Mouse (Mus musculus): ENCODE measurements around the gene Fam83f. TPM values are rescaled to one million over a fixed set of nuclear protein-coding genes. Genes with fewer than 3 reads are reported as not detected.

Gene Fam83f
- polyA plus RNA-seq, 1 experiment, result 0.25 TPM

GRCm38 (mm10) chr15:80674700-80675099 is 3.1 kb downstream of the Fam83f start:
- WGBS, result 92% methylated on average over 6 of the region's 6 CpGs
- peaks cover 5% of the 10 kb centered on the region for H3K4me1 ChIP-seq (ENCODE audit: control insufficient read depth, insufficient read depth, low read length)
- TF ChIP-seq POLR2A (IDR thresholded peaks at IDR 0.05; ENCODE audit: borderline replicate concordance, insufficient read depth, low read length) (no peak), CTCF (IDR thresholded peaks at IDR 0.05; ENCODE audit: borderline replicate concordance, insufficient read depth, low read depth, low read length) (no peak)
- no peak for DNase-seq
- no peaks in the 10 kb centered on the region for H3K27me3 ChIP-seq (ENCODE audit: control insufficient read depth, insufficient read depth, low read length)
- H3K4me3 ChIP-seq (replicated peaks; ENCODE audit: insufficient read depth, low read depth, low read length), result no peak overlapping the region
- H3K27ac ChIP-seq (ENCODE audit: insufficient read depth, low read length), result no peak overlapping the region

DNA sequence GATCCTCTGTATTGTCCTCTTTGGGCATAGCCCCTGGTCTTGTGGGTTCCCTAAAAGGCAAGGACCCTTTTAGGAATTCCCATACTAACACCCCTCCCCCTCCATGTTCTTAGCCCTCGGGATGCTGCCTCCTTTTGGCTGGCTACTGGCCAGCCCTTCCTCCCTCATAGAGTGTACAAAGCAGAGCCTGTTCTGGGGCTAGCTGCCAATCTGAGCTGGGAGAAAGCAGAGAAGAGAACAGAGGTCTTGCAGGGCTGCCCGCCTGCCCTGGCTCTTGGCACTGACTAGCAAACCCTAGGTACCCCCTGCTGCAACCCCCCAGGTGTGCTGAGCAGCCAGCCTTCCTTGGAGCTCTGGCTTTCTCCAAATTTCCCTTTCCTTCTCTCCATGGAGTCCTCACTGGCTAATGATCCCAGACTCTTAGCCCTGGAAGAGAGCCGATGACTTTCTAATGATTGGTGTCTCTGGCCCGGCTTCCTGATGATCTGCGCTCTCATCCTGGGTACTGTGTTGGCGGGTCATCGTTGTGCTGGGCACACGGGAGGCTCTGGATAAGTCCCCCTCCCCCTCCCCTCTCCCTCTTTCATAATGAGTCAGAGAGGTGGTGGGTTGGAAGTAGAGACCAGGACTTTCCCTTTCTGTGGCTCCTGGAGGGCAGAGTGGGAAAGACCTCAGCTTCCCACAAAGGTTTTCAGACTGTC is 8.0 kb downstream of the Fam83f start:
- TF ChIP-seq CTCF (IDR thresholded peaks at IDR 0.05; ENCODE audit: borderline replicate concordance, insufficient read depth, low read depth, low read length) (no peak), POLR2A (IDR thresholded peaks at IDR 0.05; ENCODE audit: borderline replicate concordance, insufficient read depth, low read length) (no peak)
- no peaks in the 10 kb centered on the region for H3K27me3 ChIP-seq (ENCODE audit: control insufficient read depth, insufficient read depth, low read length)
- peaks cover 14% of the 10 kb centered on the region for H3K4me1 ChIP-seq (ENCODE audit: control insufficient read depth, insufficient read depth, low read length)
- DNase-seq, result peak; percentile 41 to 48
- 6% methylated on average over 8 of the region's 8 CpGs for WGBS
- no peak overlapping the region for H3K27ac ChIP-seq (ENCODE audit: insufficient read depth, low read length)
- no peak overlapping the region for H3K4me3 ChIP-seq (replicated peaks; ENCODE audit: insufficient read depth, low read depth, low read length)

- peaks cover 14% of the 10 kb centered on the region for H3K4me1 ChIP-seq (ENCODE audit: control insufficient read depth, insufficient read depth, low read length)
- H3K27ac ChIP-seq (ENCODE audit: insufficient read depth, low read length), result no peak overlapping the region
- H3K4me3 ChIP-seq (replicated peaks; ENCODE audit: insufficient read depth, low read depth, low read length), result no peak overlapping the region
- DNase-seq, result no peak
- 75% methylated on average over 7 of the region's 7 CpGs for WGBS
- TF ChIP-seq CTCF (IDR thresholded peaks at IDR 0.05; ENCODE audit: borderline replicate concordance, insufficient read depth, low read depth, low read length) (no peak), POLR2A (IDR thresholded peaks at IDR 0.05; ENCODE audit: borderline replicate concordance, insufficient read depth, low read length) (no peak)
- no peaks in the 10 kb centered on the region for H3K27me3 ChIP-seq (ENCODE audit: control insufficient read depth, insufficient read depth, low read length)
These were observed 8.8 kb downstream of the Fam83f start for GRCm38 (mm10) chr15:80680347-80681030.

- WGBS, result 71% methylated on average over 4 of the region's 4 CpGs
- H3K4me1 ChIP-seq (ENCODE audit: control insufficient read depth, insufficient read depth, low read length), result peaks cover 14% of the 10 kb centered on the region
These were observed 9.8 kb downstream of the Fam83f start for GRCm38 (mm10) chr15:80681466-80681881.

GRCm38 (mm10) chr15:80682343-80682742 is 10.7 kb downstream of the Fam83f start:
- peaks cover 14% of the 10 kb centered on the region for H3K4me1 ChIP-seq (ENCODE audit: control insufficient read depth, insufficient read depth, low read length)
- no peak for TF ChIP-seq POLR2A (IDR thresholded peaks at IDR 0.05; ENCODE audit: borderline replicate concordance, insufficient read depth, low read length)
- no peak for TF ChIP-seq CTCF (IDR thresholded peaks at IDR 0.05; ENCODE audit: borderline replicate concordance, insufficient read depth, low read depth, low read length)
- H3K27ac ChIP-seq (ENCODE audit: insufficient read depth, low read length), result no peak overlapping the region
- no peak for DNase-seq
- H3K4me3 ChIP-seq (replicated peaks; ENCODE audit: insufficient read depth, low read depth, low read length), result no peak overlapping the region
- H3K27me3 ChIP-seq (ENCODE audit: control insufficient read depth, insufficient read depth, low read length), result no peaks in the 10 kb centered on the region
- WGBS, result 94% methylated on average over 8 of the region's 8 CpGs

More at GRCm38 (mm10) chr15:80681466-80681881, 9.8 kb downstream of the Fam83f start:
- DNase-seq, result no peak
- Histone ChIP-seq H3K4me3 (replicated peaks; ENCODE audit: insufficient read depth, low read depth, low read length) (no peak overlapping the region), H3K27me3 (ENCODE audit: control insufficient read depth, insufficient read depth, low read length) (no peaks in the 10 kb centered on the region), H3K27ac (ENCODE audit: insufficient read depth, low read length) (no peak overlapping the region)
- TF ChIP-seq CTCF (IDR thresholded peaks at IDR 0.05; ENCODE audit: borderline replicate concordance, insufficient read depth, low read depth, low read length) (no peak), POLR2A (IDR thresholded peaks at IDR 0.05; ENCODE audit: borderline replicate concordance, insufficient read depth, low read length) (no peak)

DNA sequence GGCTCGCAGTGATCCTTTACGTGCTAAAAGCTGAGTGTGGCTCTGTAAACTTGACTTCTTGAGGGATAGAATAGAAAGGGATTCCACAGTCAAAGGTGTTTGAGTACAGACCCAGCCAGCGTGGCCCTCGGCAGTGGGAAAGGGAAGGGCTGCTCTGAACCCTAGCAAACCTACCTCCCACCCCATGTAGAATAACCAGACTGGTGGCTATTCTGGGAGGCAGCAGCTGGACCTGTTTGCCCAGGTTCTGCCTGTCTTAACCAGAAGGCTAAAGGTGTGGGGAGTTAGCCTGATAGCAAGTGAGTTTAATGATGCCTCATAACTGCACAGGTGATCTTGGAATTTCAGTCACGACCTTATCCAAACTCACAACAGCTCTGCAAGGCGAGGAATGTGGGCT is 11.5 kb downstream of the Fam83f start:
- no peak for TF ChIP-seq CTCF (IDR thresholded peaks at IDR 0.05; ENCODE audit: borderline replicate concordance, insufficient read depth, low read depth, low read length)
- TF ChIP-seq POLR2A (IDR thresholded peaks at IDR 0.05; ENCODE audit: borderline replicate concordance, insufficient read depth, low read length), result no peak
- DNase-seq, result no peak
- H3K27me3 ChIP-seq (ENCODE audit: control insufficient read depth, insufficient read depth, low read length), result no peaks in the 10 kb centered on the region
- H3K27ac ChIP-seq (ENCODE audit: insufficient read depth, low read length), result no peak overlapping the region
- no peak overlapping the region for H3K4me3 ChIP-seq (replicated peaks; ENCODE audit: insufficient read depth, low read depth, low read length)
- H3K4me1 ChIP-seq (ENCODE audit: control insufficient read depth, insufficient read depth, low read length), result peaks cover 14% of the 10 kb centered on the region
- 99% methylated on average over 6 of the region's 6 CpGs for WGBS

GRCm38 (mm10) chr15:80683990-80684389 is 12.3 kb downstream of the Fam83f start:
- Histone ChIP-seq H3K4me1 (ENCODE audit: control insufficient read depth, insufficient read depth, low read length) (peaks cover 14% of the 10 kb centered on the region), H3K27ac (ENCODE audit: insufficient read depth, low read length) (no peak overlapping the region), H3K27me3 (ENCODE audit: control insufficient read depth, insufficient read depth, low read length) (no peaks in the 10 kb centered on the region), H3K4me3 (replicated peaks; ENCODE audit: insufficient read depth, low read depth, low read length) (no peak overlapping the region)
- no peak for DNase-seq
- TF ChIP-seq CTCF (IDR thresholded peaks at IDR 0.05; ENCODE audit: borderline replicate concordance, insufficient read depth, low read depth, low read length) (no peak), POLR2A (IDR thresholded peaks at IDR 0.05; ENCODE audit: borderline replicate concordance, insufficient read depth, low read length) (no peak)
- 70% methylated on average over 3 of the region's 3 CpGs for WGBS
